In the genomic region with DNA sequence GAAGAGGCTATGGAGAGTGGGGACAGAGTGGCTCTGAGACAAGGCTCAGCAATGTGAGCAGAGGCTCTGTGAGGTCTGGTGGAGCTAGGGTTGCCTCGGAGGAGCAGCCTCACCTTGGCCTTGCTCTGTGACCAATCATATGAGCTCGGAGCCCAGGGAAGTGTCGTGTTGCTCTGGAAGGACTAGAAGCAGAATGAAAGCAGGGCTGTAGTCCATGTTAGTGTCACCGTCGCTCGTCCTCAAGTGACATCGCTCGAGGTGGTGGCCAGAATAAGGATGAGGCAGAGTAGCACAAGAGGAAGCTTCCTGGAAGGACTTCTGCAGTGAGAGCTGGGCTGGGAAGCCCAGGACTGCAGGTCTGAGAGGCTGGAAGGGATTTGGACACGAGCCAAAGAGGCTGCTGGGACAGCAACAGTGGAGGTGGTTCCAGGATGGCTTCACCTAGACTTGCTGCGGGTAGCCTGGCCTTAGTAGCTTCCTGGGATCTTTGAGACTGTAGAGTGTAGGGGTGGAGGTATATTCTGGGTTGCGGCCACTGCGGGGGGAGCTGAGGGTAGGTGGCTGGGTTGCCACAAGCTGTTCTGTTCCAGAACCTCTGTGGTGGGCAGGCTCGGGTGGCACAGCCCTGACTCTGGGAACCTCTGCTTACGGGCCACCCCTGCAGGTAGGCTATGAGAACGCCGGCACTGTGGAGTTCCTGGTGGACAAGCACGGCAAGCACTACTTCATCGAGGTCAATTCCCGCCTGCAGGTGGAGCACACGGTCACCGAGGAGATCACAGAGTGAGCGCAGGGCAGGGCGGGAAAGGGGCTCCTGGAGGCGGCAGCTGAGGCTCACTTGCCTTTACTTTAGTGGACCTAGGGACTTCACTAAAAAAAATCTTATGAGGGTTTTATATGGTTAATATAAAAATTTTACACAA, we compare ENCODE assay signal across 8 mouse cellular contexts. TPM values are rescaled to one million over a fixed set of nuclear protein-coding genes. Genes with fewer than 3 reads are reported as not detected.
A peak's percentile ranks its signal among the peaks of the same experiment; 100 is the strongest.
DNase-seq lines count a peak whose midpoint lies in the region; ATAC-seq and TF ChIP-seq lines count a peak whose summit lies in the region.

No protein-coding gene starts in this region.

- 43% methylated on average over 24 of the region's 24 CpGs for WGBS in forebrain, postnatal 0 days
- WGBS in forebrain, embryonic 12.5 days: 42% methylated on average over 24 of the region's 24 CpGs

- no peaks in the 10 kb centered on the region for H3K9me3 ChIP-seq in forebrain, postnatal 0 days (ENCODE audit: low read length)
- no peaks in the 10 kb centered on the region for H3K9me3 ChIP-seq in forebrain, embryonic 12.5 days

- no peak overlapping the region for H3K4me2 ChIP-seq in forebrain, postnatal 0 days (ENCODE audit: low read depth)
- H3K4me2 ChIP-seq in forebrain, embryonic 12.5 days: no peak overlapping the region

- no peak overlapping the region for H3K4me3 ChIP-seq in forebrain, postnatal 0 days (ENCODE audit: low read depth, low read length)
- H3K4me3 ChIP-seq in forebrain, embryonic 12.5 days (replicated peaks): no peak overlapping the region

- no peaks in the 10 kb centered on the region; the same call in 1 of the 2 replicates for H3K36me3 ChIP-seq in forebrain, postnatal 0 days (ENCODE audit: insufficient read depth)
- H3K36me3 ChIP-seq in forebrain, embryonic 12.5 days (replicated peaks): no peaks in the 10 kb centered on the region

- ATAC-seq in forebrain, postnatal 0 days: no peak; the same call in 1 of the 2 replicates
- ATAC-seq in forebrain, embryonic 12.5 days (ENCODE audit: low FRiP score): no peak

- no peaks in the 10 kb centered on the region for H3K4me1 ChIP-seq in forebrain, postnatal 0 days (ENCODE audit: insufficient read depth)
- H3K4me1 ChIP-seq in forebrain, embryonic 12.5 days: no peaks in the 10 kb centered on the region

- no peak overlapping the region for H3K27ac ChIP-seq in forebrain, postnatal 0 days (ENCODE audit: low read depth, low read length)
- no peak overlapping the region for H3K27ac ChIP-seq in forebrain, embryonic 12.5 days

- no peaks in the 10 kb centered on the region for H3K27me3 ChIP-seq in forebrain, postnatal 0 days (ENCODE audit: insufficient read depth, low read length)
- no peaks in the 10 kb centered on the region for H3K27me3 ChIP-seq in forebrain, embryonic 12.5 days

- H3K9ac ChIP-seq in forebrain, postnatal 0 days: no peak overlapping the region
- no peak overlapping the region for H3K9ac ChIP-seq in forebrain, embryonic 12.5 days

- TF ChIP-seq CTCF in forebrain, postnatal 0 days (IDR thresholded peaks at IDR 0.05; ENCODE audit: low read depth): peak; percentile 53

- DNase-seq in forebrain, postnatal 0 days: no peak
- DNase-seq in R1 (ENCODE audit: low read depth, low spot score): peak; percentile 87
- peak; percentile 65 for DNase-seq in forelimb bud, embryonic 11.5 days (ENCODE audit: low read depth, low spot score)
- DNase-seq in kidney, postnatal 14 days: peak; percentile 71
- DNase-seq in lung, postnatal 36 days: peak; percentile 84
- DNase-seq in adrenal gland, postnatal 4 days (ENCODE audit: low spot score in 2 of 2): no peak
- DNase-seq in frontal cortex, postnatal 14 days (ENCODE audit: low spot score in 2 of 2): no peak

RNA-seq across cellular contexts. Expression of gene Lrfn4, which starts 11.4 kb away (rescaled TPM):
- 112 and 127 TPM in 2 replicates for total RNA-seq in forebrain, postnatal 0 days (2014; rRNA removed)
- polyA plus RNA-seq in forebrain, postnatal 0 days (2015; fragmentation: Nextera tagmentation; extraction: Ambion mirVana): 17.1 and 17.2 TPM in 2 replicates
- 11.4 and 13.3 TPM in 2 replicates for polyA plus RNA-seq in forebrain, embryonic 12.5 days (2016; fragmentation: Nextera tagmentation; extraction: Ambion mirVana)
- 10 to 100 TPM; 15.8 to 20.0 TPM for total RNA-seq in adrenal gland, postnatal 4 days (2021)

RNA-seq across cellular contexts. Expression of gene Rce1, which starts 21.4 kb away (rescaled TPM):
- total RNA-seq in forebrain, postnatal 0 days (2014; rRNA removed): 51.9 and 65.1 TPM in 2 replicates
- 47.5 and 52.4 TPM in 2 replicates for polyA plus RNA-seq in forebrain, postnatal 0 days (2015; fragmentation: Nextera tagmentation; extraction: Ambion mirVana)
- polyA plus RNA-seq in forebrain, embryonic 12.5 days (2016; fragmentation: Nextera tagmentation; extraction: Ambion mirVana): 57.8 and 63.0 TPM in 2 replicates
- 10 to 100 TPM; 35.7 to 39.5 TPM for total RNA-seq in adrenal gland, postnatal 4 days (2021)

Comparison
In these comparisons a context has a peak if more than half of its experiments do, and no peak if none do; other contexts are left out.
1. DNase-seq: peak in R1 (single experiment), forelimb bud, embryonic 11.5 days (single experiment), kidney, postnatal 14 days (single experiment) and lung, postnatal 36 days (single experiment); none in forebrain, postnatal 0 days (single experiment), adrenal gland, postnatal 4 days (0 of 2) and frontal cortex, postnatal 14 days (0 of 2).